Mouse (Mus musculus) left cerebral cortex, postnatal 36 days (tissue): ENCODE results near the gene Tmtc1. TPM values are rescaled to one million over a fixed set of nuclear protein-coding genes. Genes with fewer than 3 reads are reported as not detected.

Experiments used
- DNase-seq, 2 experiments: peaks; one replicate each; pipeline ENCODE4 v3.0.0; 2021 to 2022; ENCODE audit warnings: low spot score in 2 of 2, mixed read lengths in 1 of 2
- intact Hi-C: fragments of 180-260 bp; cut with DNase I; formaldehyde crosslinking; loops from one replicate; pipeline ENCODE4 v1.15.1; 2025
- total RNA-seq, 2 experiments: library from RNA; stranded (reverse); gene quantifications; 2 replicates each; pipeline ENCODE4 v1.2.3; 2021

Gene Tmtc1
- total RNA-seq, 2 experiments from 2014 or later, result 53.3 to 57.4 TPM

- DNase-seq, result no peak
- intact Hi-C loops, result no loop called here
Measured at GRCm38 (mm10) chr6:148260729-148261101, 183.5 kb downstream of the Tmtc1 start.

GRCm38 (mm10) chr6:148259979-148260728 is 184.0 kb downstream of the Tmtc1 start:
- peak in 1 of 2 experiments; percentile 39 for DNase-seq
- intact Hi-C loops, result loop anchor here (10.0 kb wide), 1 partner anchor 425 kb away; no protein-coding TSS in a partner anchor

GRCm38 (mm10) chr6:148259074-148259473 is 185.1 kb downstream of the Tmtc1 start:
- no peak for DNase-seq
- intact Hi-C loops, result loop anchor here (10.0 kb wide), 1 partner anchor 426 kb away; no protein-coding TSS in a partner anchor

GRCm38 (mm10) chr6:148257805-148258204 is 186.4 kb downstream of the Tmtc1 start:
- no peak for DNase-seq
- intact Hi-C loops, result loop anchor here (10.0 kb wide), 1 partner anchor 427 kb away; no protein-coding TSS in a partner anchor

- intact Hi-C loops, result loop anchor here (10.0 kb wide), 1 partner anchor 429 kb away; no protein-coding TSS in a partner anchor
- no peak for DNase-seq
Measured at GRCm38 (mm10) chr6:148256109-148256508, 188.1 kb downstream of the Tmtc1 start.

GRCm38 (mm10) chr6:148255395-148256053 is 188.7 kb downstream of the Tmtc1 start:
- intact Hi-C loops, result loop anchor here (10.0 kb wide), 1 partner anchor 429 kb away; no protein-coding TSS in a partner anchor
- DNase-seq, result no peak

- no peak for DNase-seq
- intact Hi-C loops, result loop anchor here (5.0 kb wide), 1 partner anchor 503 kb away; no protein-coding TSS in a partner anchor
Measured at GRCm38 (mm10) chr6:148249221-148249620, 195.0 kb downstream of the Tmtc1 start.

- DNase-seq, result no peak
- intact Hi-C loops, result loop anchor here (5.0 kb wide), 1 partner anchor 504 kb away; no protein-coding TSS in a partner anchor
Measured at GRCm38 (mm10) chr6:148248625-148249024, 195.6 kb downstream of the Tmtc1 start.

GRCm38 (mm10) chr6:148246544-148246943 is 197.6 kb downstream of the Tmtc1 start:
- intact Hi-C loops, result loop anchor here (5.0 kb wide), 1 partner anchor 506 kb away; no protein-coding TSS in a partner anchor
- DNase-seq, result no peak

- DNase-seq, result no peak
- intact Hi-C loops, result loop anchor here (5.0 kb wide), 1 partner anchor 507 kb away; no protein-coding TSS in a partner anchor
Measured at GRCm38 (mm10) chr6:148244836-148245235, 199.4 kb downstream of the Tmtc1 start.

- no peak for DNase-seq
- intact Hi-C loops, result no loop called here
Measured at GRCm38 (mm10) chr6:148242304-148242703, 201.9 kb downstream of the Tmtc1 start.

- no peak for DNase-seq
- intact Hi-C loops, result no loop called here
Measured at GRCm38 (mm10) chr6:148241685-148242084, 202.5 kb downstream of the Tmtc1 start.

GRCm38 (mm10) chr6:148239311-148239710 is 204.9 kb downstream of the Tmtc1 start:
- intact Hi-C loops, result no loop called here
- no peak for DNase-seq

GRCm38 (mm10) chr6:148237453-148237852 is 206.7 kb downstream of the Tmtc1 start:
- intact Hi-C loops, result no loop called here
- no peak for DNase-seq

- intact Hi-C loops, result no loop called here
Measured at GRCm38 (mm10) chr6:148234105-148234828, 209.9 kb downstream of the Tmtc1 start.

GRCm38 (mm10) chr6:148227542-148227941 is 216.6 kb downstream of the Tmtc1 start:
- intact Hi-C loops, result no loop called here
- DNase-seq, result no peak

More at GRCm38 (mm10) chr6:148234105-148234828, 209.9 kb downstream of the Tmtc1 start:
- no peak for DNase-seq

- DNase-seq, result no peak
- intact Hi-C loops, result no loop called here
Measured at GRCm38 (mm10) chr6:148222686-148223085, 221.5 kb downstream of the Tmtc1 start.

GRCm38 (mm10) chr6:148218235-148219076 is 225.7 kb downstream of the Tmtc1 start:
- no peak for DNase-seq
- intact Hi-C loops, result loop anchor here (10.0 kb wide), 2 partner anchors 536 to 696 kb away; no protein-coding TSS in a partner anchor

GRCm38 (mm10) chr6:148216752-148217151 is 227.4 kb downstream of the Tmtc1 start:
- no peak for DNase-seq
- intact Hi-C loops, result loop anchor here (10.0 kb wide), 2 partner anchors 538 to 698 kb away; no protein-coding TSS in a partner anchor
